Mouse (Mus musculus): ENCODE measurements around the gene Adrb1. TPM values are rescaled to one million over a fixed set of nuclear protein-coding genes. Genes with fewer than 3 reads are reported as not detected.
"Not testable (repeated sequence)": the region's sequence is repeated elsewhere in the genome, so short reads cannot be mapped to it uniquely, and the experiment has no call there.

Adrb1 gene
- polyA plus RNA-seq, 1 experiment: 0.60 TPM

DNA sequence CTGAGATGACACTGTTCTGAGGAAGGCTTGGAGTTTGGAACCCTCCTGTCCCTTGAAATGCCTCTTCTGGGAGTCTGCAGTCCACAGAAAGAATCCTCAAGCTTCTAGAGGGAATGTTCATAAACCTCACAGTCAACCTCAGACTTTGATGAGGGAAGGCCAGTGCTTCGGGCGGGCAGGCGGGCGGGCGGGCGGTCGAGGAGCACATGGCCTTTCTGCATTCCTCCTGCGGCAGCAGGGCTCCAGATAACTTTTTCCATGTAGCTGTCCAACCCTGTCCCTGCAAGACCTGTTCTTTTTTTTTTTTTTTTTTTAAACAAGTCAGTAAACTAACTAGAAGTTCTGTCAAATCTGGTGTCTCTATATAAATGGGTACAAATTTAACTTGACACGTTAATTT lies 24.6 kb downstream of the Adrb1 start:
- no peak for TF ChIP-seq SRF (IDR thresholded peaks at IDR 0.05; ENCODE audit: control insufficient read depth, insufficient read length, low read depth)
- TF ChIP-seq POLR2A (IDR thresholded peaks at IDR 0.05; ENCODE audit: insufficient read length, low read depth): no peak
- TF ChIP-seq POLR2AphosphoS2 (IDR thresholded peaks at IDR 0.05; ENCODE audit: insufficient read length, low read depth): no peak
- TF ChIP-seq USF1 (IDR thresholded peaks at IDR 0.05; ENCODE audit: low read depth): no peak
- TF ChIP-seq TCF12 (IDR thresholded peaks at IDR 0.05; ENCODE audit: insufficient read depth, poor library complexity, severe bottlenecking): no peak
- no peak for TF ChIP-seq TCF3 (IDR thresholded peaks at IDR 0.05; ENCODE audit: insufficient read length, low read depth)
- TF ChIP-seq MAX (IDR thresholded peaks at IDR 0.05; ENCODE audit: low read depth): no peak
- no peak for TF ChIP-seq MYOD1 (IDR thresholded peaks at IDR 0.05; ENCODE audit: control insufficient read depth in 1 of 3, insufficient read length in 2 of 3, low read depth in 2 of 3)
- TF ChIP-seq MYOG (IDR thresholded peaks at IDR 0.05; ENCODE audit: control insufficient read depth in 1 of 3, insufficient read depth in 1 of 3, insufficient read length in 2 of 3, low read depth in 2 of 3): no peak
- no peak for TF ChIP-seq REST (IDR thresholded peaks at IDR 0.05; ENCODE audit: insufficient read depth, insufficient read length)
- TF ChIP-seq CEBPB (IDR thresholded peaks at IDR 0.05; ENCODE audit: insufficient read depth, poor library complexity, severe bottlenecking): no peak
- no peak for TF ChIP-seq E2F4 (IDR thresholded peaks at IDR 0.05; ENCODE audit: insufficient read depth)
- Histone ChIP-seq H3K36me3 (ENCODE audit: control insufficient read depth, insufficient read depth) (no peaks in the 10 kb centered on the region), H3ac (ENCODE audit: control insufficient read depth, insufficient read length) (no peak overlapping the region), H3K4me3 (no peak overlapping the region), H3K79me2 (ENCODE audit: control insufficient read depth, insufficient read depth) (no peaks in the 10 kb centered on the region), H3K27me3 (ENCODE audit: control insufficient read depth, insufficient read depth, insufficient read length) (no peaks in the 10 kb centered on the region), H3K4me2 (ENCODE audit: low read depth) (no peak overlapping the region)

GRCm38 (mm10) chr19:56747878-56748277 lies 25.9 kb downstream of the Adrb1 start:
- Histone ChIP-seq H3K36me3 (ENCODE audit: control insufficient read depth, insufficient read depth) (no peaks in the 10 kb centered on the region), H3K4me3 (no peak overlapping the region), H3K27me3 (ENCODE audit: control insufficient read depth, insufficient read depth, insufficient read length) (no peaks in the 10 kb centered on the region), H3K4me2 (ENCODE audit: low read depth) (no peak overlapping the region), H3ac (ENCODE audit: control insufficient read depth, insufficient read length) (no peak overlapping the region), H3K79me2 (ENCODE audit: control insufficient read depth, insufficient read depth) (no peaks in the 10 kb centered on the region)
- no peak for TF ChIP-seq REST (IDR thresholded peaks at IDR 0.05; ENCODE audit: insufficient read depth, insufficient read length)

DNA sequence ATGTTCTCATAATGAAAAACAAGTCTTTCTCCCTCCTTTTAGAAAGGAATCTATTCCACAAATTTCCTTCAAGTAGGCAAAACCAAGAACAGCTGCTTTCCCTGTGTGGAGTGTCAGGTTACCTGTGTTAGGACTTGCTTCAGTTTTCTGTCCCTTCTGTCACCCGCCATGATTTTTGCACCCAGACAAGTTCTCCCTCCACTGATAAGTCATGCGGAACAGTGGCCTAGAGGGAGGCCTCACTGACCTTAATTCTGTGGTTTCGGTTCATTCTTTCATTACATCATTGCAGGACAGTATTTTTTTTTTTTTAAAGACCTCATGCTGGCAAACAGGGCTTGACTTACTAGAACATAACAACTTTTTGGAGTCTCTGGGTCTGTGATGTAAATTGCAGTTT lies 27.3 kb downstream of the Adrb1 start:
- H3K79me2 ChIP-seq (ENCODE audit: control insufficient read depth, insufficient read depth): no peaks in the 10 kb centered on the region
- H3K4me2 ChIP-seq (ENCODE audit: low read depth): peak overlapping the region; percentile 31
- TF ChIP-seq TCF12 (IDR thresholded peaks at IDR 0.05; ENCODE audit: insufficient read depth, poor library complexity, severe bottlenecking) (no peak), MYOD1 (IDR thresholded peaks at IDR 0.05; ENCODE audit: control insufficient read depth in 1 of 3, insufficient read length in 2 of 3, low read depth in 2 of 3) (peak in 2 of 3 experiments; percentile 21 to 63), POLR2AphosphoS2 (IDR thresholded peaks at IDR 0.05; ENCODE audit: insufficient read length, low read depth) (no peak), MYOG (IDR thresholded peaks at IDR 0.05; ENCODE audit: control insufficient read depth in 1 of 3, insufficient read depth in 1 of 3, insufficient read length in 2 of 3, low read depth in 2 of 3) (peak in 2 of 3 experiments; percentile 14 to 17), TCF3 (IDR thresholded peaks at IDR 0.05; ENCODE audit: insufficient read length, low read depth) (no peak)
- no peak overlapping the region for H3ac ChIP-seq (ENCODE audit: control insufficient read depth, insufficient read length)
- no peak overlapping the region for H3K4me3 ChIP-seq
- H3K27me3 ChIP-seq (ENCODE audit: control insufficient read depth, insufficient read depth, insufficient read length): no peaks in the 10 kb centered on the region
- H3K36me3 ChIP-seq (ENCODE audit: control insufficient read depth, insufficient read depth): no peaks in the 10 kb centered on the region

DNA sequence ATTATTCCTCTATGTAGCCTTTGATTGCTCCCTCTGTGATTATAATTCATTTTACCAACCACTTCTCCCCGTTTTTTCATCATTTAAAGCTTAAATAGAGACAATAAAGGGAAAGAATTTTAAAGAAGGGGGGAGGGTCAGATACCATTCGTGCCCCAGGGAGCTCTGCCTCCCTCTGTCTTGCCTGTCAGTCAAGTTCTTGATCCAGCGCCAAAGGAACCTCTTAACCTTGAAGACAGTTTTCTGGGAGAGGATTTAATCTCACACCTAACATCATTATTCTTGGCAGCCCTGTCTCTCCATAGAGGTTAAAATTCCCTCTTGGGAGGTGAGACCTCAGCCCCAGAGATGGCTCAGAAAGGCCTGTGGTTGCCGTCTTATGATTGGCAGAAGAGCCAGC lies 28.7 kb downstream of the Adrb1 start:
- no peak overlapping the region for H3ac ChIP-seq (ENCODE audit: control insufficient read depth, insufficient read length)
- no peaks in the 10 kb centered on the region for H3K79me2 ChIP-seq (ENCODE audit: control insufficient read depth, insufficient read depth)
- H3K4me2 ChIP-seq (ENCODE audit: low read depth): no peak overlapping the region
- TF ChIP-seq POLR2AphosphoS2 (IDR thresholded peaks at IDR 0.05; ENCODE audit: insufficient read length, low read depth) (no peak), CEBPB (IDR thresholded peaks at IDR 0.05; ENCODE audit: insufficient read depth, poor library complexity, severe bottlenecking) (no peak)
- H3K27me3 ChIP-seq (ENCODE audit: control insufficient read depth, insufficient read depth, insufficient read length): no peaks in the 10 kb centered on the region
- H3K4me3 ChIP-seq: no peak overlapping the region
- H3K36me3 ChIP-seq (ENCODE audit: control insufficient read depth, insufficient read depth): no peaks in the 10 kb centered on the region

- H3ac ChIP-seq (ENCODE audit: control insufficient read depth, insufficient read length); H3K36me3 ChIP-seq (ENCODE audit: control insufficient read depth, insufficient read depth); H3K27me3 ChIP-seq (ENCODE audit: control insufficient read depth, insufficient read depth, insufficient read length); H3K4me2 ChIP-seq (ENCODE audit: low read depth); H3K4me3 ChIP-seq; H3K79me2 ChIP-seq (ENCODE audit: control insufficient read depth, insufficient read depth): not testable (repeated sequence)
Measured at GRCm38 (mm10) chr19:56754456-56754855, 32.5 kb downstream of the Adrb1 start.

- Histone ChIP-seq H3ac (ENCODE audit: control insufficient read depth, insufficient read length) (no peak overlapping the region), H3K27me3 (ENCODE audit: control insufficient read depth, insufficient read depth, insufficient read length) (no peaks in the 10 kb centered on the region), H3K4me3 (no peak overlapping the region), H3K36me3 (ENCODE audit: control insufficient read depth, insufficient read depth) (no peaks in the 10 kb centered on the region), H3K79me2 (ENCODE audit: control insufficient read depth, insufficient read depth) (no peaks in the 10 kb centered on the region), H3K4me2 (ENCODE audit: low read depth) (no peak overlapping the region)
- TF ChIP-seq TCF12 (IDR thresholded peaks at IDR 0.05; ENCODE audit: insufficient read depth, poor library complexity, severe bottlenecking): no peak
- TF ChIP-seq SRF (IDR thresholded peaks at IDR 0.05; ENCODE audit: control insufficient read depth, insufficient read length, low read depth): no peak
- TF ChIP-seq POLR2AphosphoS2 (IDR thresholded peaks at IDR 0.05; ENCODE audit: insufficient read length, low read depth): no peak
- TF ChIP-seq USF1 (IDR thresholded peaks at IDR 0.05; ENCODE audit: low read depth): no peak
- no peak for TF ChIP-seq TCF3 (IDR thresholded peaks at IDR 0.05; ENCODE audit: insufficient read length, low read depth)
- no peak for TF ChIP-seq E2F4 (IDR thresholded peaks at IDR 0.05; ENCODE audit: insufficient read depth)
- no peak for TF ChIP-seq MAX (IDR thresholded peaks at IDR 0.05; ENCODE audit: low read depth)
- no peak for TF ChIP-seq CEBPB (IDR thresholded peaks at IDR 0.05; ENCODE audit: insufficient read depth, poor library complexity, severe bottlenecking)
- TF ChIP-seq MYOD1 (IDR thresholded peaks at IDR 0.05; ENCODE audit: control insufficient read depth in 1 of 3, insufficient read length in 2 of 3, low read depth in 2 of 3): no peak
- TF ChIP-seq POLR2A (IDR thresholded peaks at IDR 0.05; ENCODE audit: insufficient read length, low read depth): no peak
- TF ChIP-seq MYOG (IDR thresholded peaks at IDR 0.05; ENCODE audit: control insufficient read depth in 1 of 3, insufficient read depth in 1 of 3, insufficient read length in 2 of 3, low read depth in 2 of 3): no peak
- no peak for TF ChIP-seq REST (IDR thresholded peaks at IDR 0.05; ENCODE audit: insufficient read depth, insufficient read length)
Measured at GRCm38 (mm10) chr19:56756412-56756811, 34.4 kb downstream of the Adrb1 start.

Data from myocyte (in vitro differentiated cells).